Mouse (Mus musculus) midbrain, postnatal 0 days (tissue): ENCODE measurements at regions not wholly inside any gene's neighbourhood (a gene's known extent, or its start where the extent isn't known, plus 50 kb on each side); places are given as distances from the start of the nearest gene placed in this dataset.

Source experiments
- ATAC-seq: fragments of 200-750 bp; cut with Nextera tagmentation; 2 replicates; pipeline ENCODE4 v1.8.0; 2017; ENCODE audit warnings: moderate number of reproducible peaks, mild to moderate bottlenecking, moderate TSS enrichment, moderate library complexity; ENCODE audit not compliant: low FRiP score
- DNase-seq: peaks from one replicate; pipeline ENCODE4 v3.0.0-alpha.2; 2015; ENCODE audit warnings: low spot score
- H3K27ac ChIP-seq: fragments of 300-500 bp; sonication (generic); 2 replicates; pipeline ENCODE4 v1.5.1; 2014; ENCODE audit warnings: low read depth, mild to moderate bottlenecking, low read length, mixed read lengths
- H3K27me3 ChIP-seq: fragments of 300-500 bp; sonication (generic); 2 replicates; pipeline ENCODE4 v1.6.1; 2014; ENCODE audit warnings: low read length, control low read depth, mixed read lengths; ENCODE audit not compliant: insufficient read depth
- H3K36me3 ChIP-seq: fragments of 300-500 bp; sonication (generic); 2 replicates; pipeline ENCODE4 v1.6.1; 2014; ENCODE audit warnings: low read length, control low read depth, mixed read lengths; ENCODE audit not compliant: insufficient read depth
- H3K4me1 ChIP-seq: fragments of 300-500 bp; sonication (generic); 2 replicates; pipeline ENCODE4 v1.6.1; 2014; ENCODE audit warnings: mild to moderate bottlenecking, control low read depth, antibody characterized with exemption, low read length, mixed read lengths; ENCODE audit not compliant: insufficient read depth
- H3K4me2 ChIP-seq: fragments of 300-500 bp; sonication (generic); 2 replicates; pipeline ENCODE4 v1.6.1; 2014; ENCODE audit warnings: low read depth, mild to moderate bottlenecking, low read length, mixed read lengths; ENCODE audit not compliant: poor library complexity, severe bottlenecking
- H3K4me3 ChIP-seq: fragments of 300-500 bp; sonication (generic); 2 replicates; pipeline ENCODE4 v1.5.1; 2014; ENCODE audit warnings: low read depth, mild to moderate bottlenecking, low read length, moderate library complexity
- H3K9ac ChIP-seq: fragments of 300-500 bp; sonication (generic); replicated peaks from 2 replicates; pipeline ENCODE4 v1.6.1; 2014; ENCODE audit warnings: mild to moderate bottlenecking, low read length, moderate library complexity, mixed read lengths; ENCODE audit not compliant: poor library complexity, severe bottlenecking
- H3K9me3 ChIP-seq: fragments of 300-500 bp; sonication (generic); 2 replicates; pipeline ENCODE4 v1.6.1; 2016; ENCODE audit warnings: low read length, control low read depth
- CTCF ChIP-seq: IDR thresholded peaks from 2 replicates; pipeline ENCODE4 v1.5.1; 2016; ENCODE audit warnings: antibody characterized with exemption, mild to moderate bottlenecking
- WGBS: fragments of 180-500 bp; shearing (Covaris S2); extraction: QIAGEN DNeasy Blood & Tissue Kit; methylation state at CpG from one replicate; pipeline ENCODE4 v1.1.7; 2014; 5-methylcytosine and 5-hydroxymethylcytosine counted together

- WGBS, result 78% methylated on average over 1 of the region's 1 CpGs
Measured at GRCm38 (mm10) chr14:40681711-40682110, 211.4 kb downstream of the Sh2d4b start.

GRCm38 (mm10) chr14:40653558-40653957, 239.5 kb downstream of the Sh2d4b start:
- Histone ChIP-seq H3K36me3 (no peaks in the 10 kb centered on the region), H3K27ac (no peak overlapping the region), H3K9ac (no peak overlapping the region), H3K4me2 (no peak overlapping the region), H3K9me3 (no peaks in the 10 kb centered on the region), H3K4me1 (no peaks in the 10 kb centered on the region), H3K27me3 (no peaks in the 10 kb centered on the region), H3K4me3 (no peak overlapping the region)
- WGBS, result 27% methylated on average over 1 of the region's 1 CpGs
- no peak for TF ChIP-seq CTCF
- ATAC-seq, result no peak
- no peak for DNase-seq

More at GRCm38 (mm10) chr14:40681711-40682110, 211.4 kb downstream of the Sh2d4b start:
- Histone ChIP-seq H3K4me1 (no peaks in the 10 kb centered on the region), H3K4me2 (no peak overlapping the region), H3K36me3 (no peaks in the 10 kb centered on the region), H3K9me3 (no peaks in the 10 kb centered on the region), H3K27ac (no peak overlapping the region), H3K27me3 (no peaks in the 10 kb centered on the region), H3K4me3 (no peak overlapping the region), H3K9ac (no peak overlapping the region)
- no peak for DNase-seq
- ATAC-seq, result no peak
- no peak for TF ChIP-seq CTCF
